Mouse (Mus musculus): Measurements from ENCODE around the gene Acp1.

Acp1 gene

DNA sequence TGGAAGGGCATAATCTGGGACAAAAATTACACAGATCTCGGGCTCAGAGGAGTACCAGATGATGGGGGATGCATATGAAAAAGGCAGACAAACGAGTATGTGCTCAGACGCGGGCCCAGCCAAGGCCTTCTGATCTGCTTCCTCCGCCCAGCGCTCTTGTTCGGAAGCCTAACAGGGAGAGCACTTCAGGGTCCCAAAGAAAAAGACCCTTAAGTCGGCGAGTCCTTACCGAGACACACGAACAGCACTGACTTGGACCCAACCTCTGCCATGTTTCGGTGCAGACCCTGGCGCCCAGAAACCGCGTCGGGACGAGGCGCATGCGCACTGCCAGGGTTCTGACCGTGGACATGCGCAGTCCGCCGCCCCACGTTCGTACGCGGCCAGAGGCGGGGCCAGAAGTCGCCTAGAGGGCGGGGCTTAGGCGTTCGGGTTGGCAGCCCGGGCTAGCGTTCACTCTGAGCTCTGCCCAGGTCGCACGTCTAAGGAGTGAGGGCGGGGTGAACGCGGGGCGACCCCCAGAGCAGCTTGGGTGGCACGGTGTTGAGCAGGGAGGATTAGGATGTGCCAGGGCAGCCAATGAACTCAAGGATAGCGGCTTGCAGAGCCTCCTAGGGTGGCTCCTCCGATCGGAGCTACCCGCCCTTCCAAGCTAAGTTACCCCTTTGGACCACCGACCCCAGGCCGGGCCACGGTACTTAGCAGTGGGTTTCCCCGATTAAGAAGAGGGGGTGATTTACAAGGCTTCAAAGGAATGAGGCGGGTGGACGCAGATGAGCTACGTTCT, at the start of gene Acp1, which contains the start of gene Sh3yl1:
TSS of gene Acp1 (minus strand) at position 329 of the 787 bp plus-strand sequence.
TSS of gene Sh3yl1 (plus strand) at position 408 of the 787 bp plus-strand sequence.
- peak; percentile 84 for DNase-seq (ENCODE audit: low read depth, low spot score)

- DNase-seq (ENCODE audit: low read depth, low spot score): no peak
These were observed 32.8 kb upstream of the Acp1 start for GRCm38 (mm10) chr12:30944197-30944596.

GRCm38 (mm10) chr12:30943057-30943986, 31.9 kb upstream of the Acp1 start:
- DNase-seq (ENCODE audit: low read depth, low spot score): no peak

- DNase-seq (ENCODE audit: low read depth, low spot score): no peak
These were observed 25.5 kb upstream of the Acp1 start for GRCm38 (mm10) chr12:30936899-30937298.

- DNase-seq (ENCODE audit: low read depth, low spot score): no peak
These were observed 21.9 kb upstream of the Acp1 start for GRCm38 (mm10) chr12:30933299-30933698.

DNA sequence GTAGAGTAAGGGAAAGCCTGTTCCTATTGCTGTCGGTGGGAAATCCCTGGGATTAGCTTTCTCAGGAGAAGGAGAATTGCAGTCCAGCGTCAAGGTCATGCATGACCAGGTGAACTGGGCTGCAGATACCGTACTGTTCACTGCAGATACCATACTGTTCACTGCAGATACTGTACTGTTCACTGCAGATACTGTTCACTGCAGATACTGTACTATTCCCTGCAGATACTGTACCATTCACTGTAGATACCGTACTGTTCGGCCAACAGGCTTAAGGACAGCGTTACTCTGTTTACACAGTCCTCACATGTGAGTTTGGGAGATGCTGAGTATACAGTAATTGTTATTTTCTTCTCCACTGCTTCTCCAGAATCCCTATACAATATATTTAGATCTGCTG, 16.8 kb upstream of the Acp1 start:
- DNase-seq (ENCODE audit: low read depth, low spot score): no peak

GRCm38 (mm10) chr12:30922401-30922800, 11.0 kb upstream of the Acp1 start:
- DNase-seq (ENCODE audit: low read depth, low spot score): no peak

DNA sequence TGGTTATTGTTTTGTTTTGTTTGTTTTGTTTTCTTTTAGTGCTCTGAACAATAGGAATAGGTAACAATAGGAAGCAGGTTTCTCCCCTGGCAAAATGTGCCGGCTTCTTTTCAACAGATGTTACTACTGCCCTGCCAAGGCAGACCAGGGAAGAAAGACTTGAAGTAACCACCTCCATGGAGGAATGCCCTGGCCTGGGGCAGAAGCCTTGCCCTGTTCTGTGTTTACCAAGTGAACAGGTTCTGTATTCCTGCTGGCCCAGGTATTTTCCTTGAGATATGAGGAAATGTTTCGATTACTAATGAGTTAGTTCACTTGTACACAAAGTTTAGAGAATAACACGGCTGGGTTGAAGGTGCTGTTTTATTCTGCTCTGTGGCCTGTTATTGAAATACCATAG, 1.5 kb upstream of the Acp1 start:
- DNase-seq (ENCODE audit: low read depth, low spot score): no peak

DNA sequence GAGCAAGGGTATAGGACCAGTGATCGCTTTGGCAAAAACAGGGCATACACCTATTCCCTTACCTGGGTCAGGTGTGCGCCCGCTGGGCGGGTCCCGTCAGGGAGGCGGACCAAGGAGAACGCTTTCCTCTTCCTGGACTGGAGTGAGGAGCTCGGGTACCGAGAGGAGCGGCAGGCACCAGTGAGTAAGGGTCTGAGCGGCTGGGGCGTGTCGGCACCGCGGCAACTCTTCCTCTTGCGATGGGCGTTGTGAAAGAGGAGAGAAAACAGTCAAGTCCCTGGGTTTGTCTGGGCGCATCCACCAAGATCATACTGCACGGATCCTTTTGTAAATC, 626 bp upstream of the Acp1 start:
- DNase-seq (ENCODE audit: low read depth, low spot score): no peak

- no peak for DNase-seq (ENCODE audit: low read depth, low spot score)
These were observed 529 bp downstream of the Acp1 start for GRCm38 (mm10) chr12:30910860-30911259.

DNA sequence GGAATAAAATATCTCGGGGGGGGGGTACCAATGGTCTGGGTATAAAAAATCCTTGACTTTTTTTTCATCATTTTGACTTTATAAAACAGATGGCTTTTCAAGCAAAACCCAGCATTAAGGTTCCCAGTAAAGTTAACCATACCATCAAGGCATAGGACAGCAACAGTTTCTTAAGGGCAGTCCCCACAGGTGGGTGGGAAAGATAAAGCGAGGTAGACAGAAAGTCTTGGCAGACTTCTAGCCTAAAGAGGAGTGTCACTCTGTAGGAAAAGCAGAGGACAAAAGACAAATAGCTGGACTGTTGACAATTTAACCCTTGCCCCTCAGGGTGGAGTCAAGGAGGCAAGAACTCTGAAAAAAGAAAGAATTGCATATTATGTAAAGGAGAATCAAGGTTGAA, 1.5 kb downstream of the Acp1 start:
- DNase-seq (ENCODE audit: low read depth, low spot score): no peak

DNA sequence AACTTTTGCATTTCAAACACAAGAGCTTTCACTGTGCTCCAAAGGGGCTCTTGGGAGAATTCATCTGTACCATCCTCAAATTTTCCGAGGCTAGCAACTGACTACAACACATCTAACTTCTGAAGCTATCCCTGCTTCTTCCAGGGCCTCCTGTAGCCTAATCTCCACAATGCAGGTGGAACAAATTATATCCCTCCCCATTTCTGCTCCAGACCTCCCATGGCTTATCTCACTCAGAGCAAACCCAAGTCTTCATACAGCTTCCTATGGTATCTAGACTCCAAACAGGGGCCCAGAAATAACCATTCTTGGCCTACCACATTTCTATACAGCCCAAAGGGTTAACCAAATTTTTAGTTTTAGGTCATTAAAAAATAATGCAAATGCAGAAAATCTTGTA, 2.7 kb downstream of the Acp1 start:
- DNase-seq (ENCODE audit: low read depth, low spot score): no peak

GRCm38 (mm10) chr12:30897039-30897438, 14.3 kb downstream of the Acp1 start:
- no peak for DNase-seq (ENCODE audit: low read depth, low spot score)

DNA sequence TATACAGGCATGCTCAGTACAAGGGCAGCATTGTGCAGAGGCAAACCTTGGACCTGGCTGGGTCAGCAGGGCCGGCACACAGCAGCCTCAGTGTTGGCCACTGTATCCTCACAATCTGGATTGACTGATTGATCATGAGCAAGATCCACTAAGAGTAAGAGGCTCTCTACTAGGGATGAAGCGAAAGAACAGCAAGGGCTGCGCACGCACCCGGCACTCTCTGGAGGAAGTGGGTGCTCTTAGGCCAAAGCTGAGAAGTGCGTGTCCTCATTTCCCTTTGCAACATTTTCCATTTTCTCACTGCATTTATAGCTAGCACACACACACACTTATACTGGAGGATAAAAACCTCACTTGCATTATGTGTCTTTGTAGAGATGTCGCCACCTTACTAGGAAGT, 20.0 kb downstream of the Acp1 start:
- DNase-seq (ENCODE audit: low read depth, low spot score): no peak

DNA sequence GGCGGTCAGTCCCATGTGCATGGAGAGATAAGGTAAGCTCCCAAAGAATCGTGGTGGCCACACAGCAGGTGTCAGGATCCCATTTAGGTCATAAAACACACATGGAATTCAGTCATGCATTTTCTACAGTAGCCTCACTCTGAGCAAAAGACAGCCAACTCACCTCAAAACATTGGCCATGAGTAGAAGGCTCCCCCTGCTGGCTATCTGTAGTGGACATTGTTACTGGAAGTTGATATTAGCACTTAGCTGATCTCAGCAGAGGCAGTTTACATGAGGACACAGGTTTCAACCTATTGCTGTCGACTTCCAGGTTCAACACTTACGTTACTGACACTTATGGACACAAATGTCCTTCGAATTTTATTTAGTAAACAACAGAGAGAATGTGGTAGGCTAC, 21.3 kb downstream of the Acp1 start:
- peak; percentile 45 for DNase-seq (ENCODE audit: low read depth, low spot score)

- no peak for DNase-seq (ENCODE audit: low read depth, low spot score)
These were observed 23.4 kb downstream of the Acp1 start for GRCm38 (mm10) chr12:30888003-30888402.

- DNase-seq (ENCODE audit: low read depth, low spot score): no peak
These were observed 25.5 kb downstream of the Acp1 start for GRCm38 (mm10) chr12:30885891-30886290.

GRCm38 (mm10) chr12:30884622-30885230, 26.7 kb downstream of the Acp1 start:
- no peak for DNase-seq (ENCODE audit: low read depth, low spot score)

DNA sequence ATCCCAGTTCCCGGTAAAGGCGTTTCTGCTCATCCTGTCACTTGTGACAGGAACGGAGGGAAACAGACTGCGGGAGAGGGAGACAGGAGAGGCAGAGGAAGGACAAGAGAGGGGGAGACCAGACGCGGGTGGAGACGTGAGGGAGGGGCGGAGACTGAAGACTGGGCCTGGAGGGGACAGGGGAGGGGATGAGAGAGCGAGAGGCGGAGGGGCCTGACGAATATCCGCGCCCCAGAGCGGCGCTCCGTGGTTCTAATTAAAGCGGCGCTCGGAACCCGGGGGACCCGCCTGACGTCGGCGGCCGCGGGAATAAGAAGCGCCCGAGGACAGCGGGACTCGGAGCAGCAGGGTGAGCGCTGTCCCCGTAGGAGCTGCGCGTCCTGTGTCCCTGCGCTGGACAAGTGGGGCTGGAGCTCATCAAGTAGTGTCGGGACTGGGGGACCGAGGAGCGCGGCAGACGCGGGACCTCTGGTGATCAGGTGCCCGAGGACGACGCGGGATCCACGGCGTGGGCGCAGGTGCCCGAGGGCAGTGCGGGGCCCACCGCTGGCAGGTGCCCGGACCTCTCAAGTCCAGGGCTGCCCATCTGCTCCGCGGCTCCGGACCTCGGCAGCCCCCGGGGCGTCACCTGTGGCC, 27.3 kb downstream of the Acp1 start, which contains the start of gene Alkal2:
TSS of gene Alkal2 (plus strand) at position 337 of the 636 bp plus-strand sequence.
- no peak for DNase-seq (ENCODE audit: low read depth, low spot score)

GRCm38 (mm10) chr12:30883592-30883985, 27.8 kb downstream of the Acp1 start:
- DNase-seq (ENCODE audit: low read depth, low spot score): no peak

GRCm38 (mm10) chr12:30879447-30879846, 31.9 kb downstream of the Acp1 start:
- no peak for DNase-seq (ENCODE audit: low read depth, low spot score)

- DNase-seq (ENCODE audit: low read depth, low spot score): no peak
These were observed 45.6 kb downstream of the Acp1 start for GRCm38 (mm10) chr12:30865781-30866180.

Measured in brain, embryonic 18.5 days (tissue).